10 mouse cellular contexts compared by ENCODE assay signal in the genomic region with DNA sequence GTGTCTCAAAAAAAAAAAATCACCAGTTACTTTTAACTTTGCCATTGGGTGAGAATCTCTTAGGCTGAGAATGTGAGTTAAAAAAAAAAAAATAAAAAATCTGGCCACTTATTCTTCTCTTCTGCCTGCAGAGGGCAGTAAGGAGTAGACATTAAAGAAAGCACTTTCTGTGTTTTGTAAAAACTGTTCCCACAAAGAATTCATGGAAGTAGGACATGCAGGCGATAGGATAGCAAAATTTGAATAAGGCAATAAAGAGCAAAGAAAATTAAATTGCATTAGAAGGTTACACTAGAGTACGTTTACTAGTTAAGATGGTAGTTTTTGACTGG. TPM values are rescaled to one million over a fixed set of nuclear protein-coding genes. Genes with fewer than 3 reads are reported as not detected.
A peak's percentile ranks its signal among the peaks of the same experiment; 100 is the strongest.
DNase-seq lines count a peak whose midpoint lies in the region; ATAC-seq and TF ChIP-seq lines count a peak whose summit lies in the region.
"Had no signal": no experiment of that assay in that cellular context is flagged by ENCODE, and none has a peak within 500 bp of the region (broad histone marks: within the 10 kb centered on the region; RNA-seq: fewer than 3 reads in every experiment).

No protein-coding gene starts in this region.

- H3K4me2 ChIP-seq in lung, embryonic 16.5 days (ENCODE audit: low read depth, low read length): peak overlapping the region; percentile 40
- peak overlapping the region; percentile 52 for H3K4me2 ChIP-seq in hindbrain, embryonic 13.5 days

- ATAC-seq in lung, embryonic 16.5 days (ENCODE audit: low read depth): no peak
- ATAC-seq in hindbrain, embryonic 13.5 days (ENCODE audit: low FRiP score): no peak

- H3K9ac ChIP-seq in lung, embryonic 16.5 days (ENCODE audit: low read length): no peak overlapping the region
- H3K9ac ChIP-seq in hindbrain, embryonic 13.5 days: no peak overlapping the region

- H3K4me1 ChIP-seq in cerebellum, adult 2 months (ENCODE audit: control insufficient read depth, insufficient read depth, low read length): no peaks in the 10 kb centered on the region; the same call in 1 of the 2 replicates
- H3K4me1 ChIP-seq in lung, embryonic 16.5 days (replicated peaks; ENCODE audit: control insufficient read depth, insufficient read depth, low read length): peaks cover 2% of the 10 kb centered on the region; the same call in 1 of the 2 replicates
- H3K4me1 ChIP-seq in lung, adult 2 months (ENCODE audit: control insufficient read depth, insufficient read depth, low read length): no peaks in the 10 kb centered on the region; the same call in 1 of the 2 replicates
- H3K4me1 ChIP-seq in hindbrain, embryonic 13.5 days (replicated peaks): 0 out of 2 replicates have a peak, but pooled peaks cover 9% of the 10 kb centered on the region

- TF ChIP-seq CTCF in cerebellum, adult 2 months (IDR thresholded peaks at IDR 0.05; ENCODE audit: borderline replicate concordance, insufficient read depth, low read depth, low read length): 0 out of 2 replicates have a peak, but pooled peaks have one; percentile 6
- no peak for TF ChIP-seq CTCF in lung, adult 2 months (IDR thresholded peaks at IDR 0.05; ENCODE audit: insufficient read depth, low read length)

- H3K27me3 ChIP-seq in cerebellum, adult 2 months (ENCODE audit: control insufficient read depth, insufficient read depth, low read length): no peaks in the 10 kb centered on the region
- H3K27me3 ChIP-seq in lung, embryonic 16.5 days (ENCODE audit: control insufficient read depth, insufficient read depth, low read depth, low read length): no peaks in the 10 kb centered on the region
- no peaks in the 10 kb centered on the region for H3K27me3 ChIP-seq in hindbrain, embryonic 13.5 days

- H3K36me3 ChIP-seq in lung, embryonic 16.5 days (ENCODE audit: control insufficient read depth, insufficient read depth, low read length): no peaks in the 10 kb centered on the region
- H3K36me3 ChIP-seq in hindbrain, embryonic 13.5 days: no peaks in the 10 kb centered on the region

- no peak for TF ChIP-seq POLR2A in cerebellum, adult 2 months (IDR thresholded peaks at IDR 0.05; ENCODE audit: borderline replicate concordance, insufficient read depth, low read length)
- TF ChIP-seq POLR2A in lung, adult 2 months (IDR thresholded peaks at IDR 0.05; ENCODE audit: borderline replicate concordance, extremely low read depth, low read depth, low read length): no peak

- H3K27ac ChIP-seq in cerebellum, adult 2 months (ENCODE audit: insufficient read depth, low read length): no peak overlapping the region
- no peak overlapping the region for H3K27ac ChIP-seq in lung, embryonic 16.5 days (ENCODE audit: low read length)
- no peak overlapping the region for H3K27ac ChIP-seq in hindbrain, embryonic 13.5 days

- DNase-seq in cerebellum, adult 2 months: peak in 1 of 2 experiments; percentile 38
- no peak for DNase-seq in cerebellum, postnatal 25 days
- DNase-seq in lung, adult 2 months: no peak
- DNase-seq in retina, postnatal 1 day: peak; percentile 77
- DNase-seq in testis, postnatal 14 days (ENCODE audit: low spot score): no peak
- no peak for DNase-seq in right cerebral cortex, postnatal 10 days (ENCODE audit: low spot score in 2 of 2)

- H3K9me3 ChIP-seq in lung, embryonic 16.5 days (ENCODE audit: control insufficient read depth, low read length): no peaks in the 10 kb centered on the region
- no peaks in the 10 kb centered on the region for H3K9me3 ChIP-seq in hindbrain, embryonic 13.5 days

- WGBS in cerebellum, adult 2 months: 57% methylated on average over 2 of the region's 2 CpGs
- 54% methylated on average over 2 of the region's 2 CpGs for WGBS in lung, embryonic 16.5 days
- WGBS in lung, adult 2 months: 52% methylated on average over 2 of the region's 2 CpGs
- 56% methylated on average over 2 of the region's 2 CpGs for WGBS in hindbrain, embryonic 13.5 days

- no peak overlapping the region for H3K4me3 ChIP-seq in cerebellum, adult 2 months (replicated peaks; ENCODE audit: insufficient read depth, low read depth, low read length)
- no peak overlapping the region for H3K4me3 ChIP-seq in lung, embryonic 16.5 days (ENCODE audit: low read length)
- no peak overlapping the region for H3K4me3 ChIP-seq in lung, adult 2 months (replicated peaks; ENCODE audit: extremely low read depth, low read depth, low read length)
- H3K4me3 ChIP-seq in hindbrain, embryonic 13.5 days: peak overlapping the region; percentile 25

RNA-seq across cellular contexts. Expression of a gene that starts 4.3 kb away (rescaled TPM):
- polyA plus RNA-seq in cerebellum, adult 2 months (2012; rRNA removed): 12.3 and 12.7 TPM in 2 replicates
- polyA plus RNA-seq in lung, embryonic 16.5 days (2015; fragmentation: Nextera tagmentation; extraction: Ambion mirVana): 24.4 and 25.7 TPM in 2 replicates
- polyA plus RNA-seq in lung, adult 2 months (2012; rRNA removed): 4.6 and 6.8 TPM in 2 replicates
- 16.5 and 18.5 TPM in 2 replicates for polyA plus RNA-seq in hindbrain, embryonic 13.5 days (2015; fragmentation: Nextera tagmentation; extraction: Ambion mirVana)

RNA-seq across cellular contexts. Expression of a gene that starts 17.3 kb away (rescaled TPM):
- not detected in 2 replicates for polyA plus RNA-seq in cerebellum, adult 2 months (2012; rRNA removed)
- polyA plus RNA-seq in lung, embryonic 16.5 days (2015; fragmentation: Nextera tagmentation; extraction: Ambion mirVana): not detected in 2 replicates
- polyA plus RNA-seq in lung, adult 2 months (2012; rRNA removed): 0.40 and 0.62 TPM in 2 replicates
- not detected in 2 replicates for polyA plus RNA-seq in hindbrain, embryonic 13.5 days (2015; fragmentation: Nextera tagmentation; extraction: Ambion mirVana)
- polyA plus RNA-seq: C2C12; liver, embryonic 16.5 days had no signal

RNA-seq across cellular contexts. Expression of a gene that starts 39.5 kb away (rescaled TPM):
- 15.7 and 16.2 TPM in 2 replicates for polyA plus RNA-seq in cerebellum, adult 2 months (2012; rRNA removed)
- 14.3 and 14.9 TPM in 2 replicates for polyA plus RNA-seq in lung, embryonic 16.5 days (2015; fragmentation: Nextera tagmentation; extraction: Ambion mirVana)
- polyA plus RNA-seq in lung, adult 2 months (2012; rRNA removed): 35.0 and 50.4 TPM in 2 replicates
- 5.8 and 6.2 TPM in 2 replicates for polyA plus RNA-seq in hindbrain, embryonic 13.5 days (2015; fragmentation: Nextera tagmentation; extraction: Ambion mirVana)
